Mouse (Mus musculus) stomach, embryonic 15.5 days (tissue): ENCODE data around the gene Ttc9b. TPM values are rescaled to one million over a fixed set of nuclear protein-coding genes. Genes with fewer than 3 reads are reported as not detected.
"Not testable (repeated sequence)": the region's sequence is repeated elsewhere in the genome, so short reads cannot be mapped to it uniquely, and the experiment has no call there.

Experiments
- ATAC-seq: fragments of 200-750 bp; cut with Nextera tagmentation; 2 replicates; pipeline ENCODE4 v1.8.0; 2017; ENCODE audit warnings: low read depth, moderate number of reproducible peaks, moderate TSS enrichment; ENCODE audit not compliant: insufficient read depth, low FRiP score
- H3K27ac ChIP-seq: fragments of 300-500 bp; sonication (generic); 2 replicates; pipeline ENCODE4 v1.5.1; 2015; ENCODE audit warnings: mild to moderate bottlenecking, inconsistent platforms
- H3K27me3 ChIP-seq: fragments of 300-500 bp; sonication (generic); replicated peaks from 2 replicates; pipeline ENCODE4 v1.6.1; 2015; ENCODE audit warnings: inconsistent platforms
- H3K36me3 ChIP-seq: fragments of 300-500 bp; sonication (generic); 2 replicates; pipeline ENCODE4 v1.6.1; 2015; ENCODE audit warnings: inconsistent platforms
- H3K4me1 ChIP-seq: fragments of 300-500 bp; sonication (generic); 2 replicates; pipeline ENCODE4 v1.6.1; 2015; ENCODE audit warnings: inconsistent platforms
- H3K4me2 ChIP-seq: fragments of 300-500 bp; sonication (generic); 2 replicates; pipeline ENCODE4 v1.6.1; 2015; ENCODE audit warnings: mild to moderate bottlenecking, inconsistent platforms
- H3K4me3 ChIP-seq: fragments of 300-500 bp; sonication (generic); replicated peaks from 2 replicates; pipeline ENCODE4 v1.5.1; 2015; ENCODE audit warnings: inconsistent platforms
- H3K9ac ChIP-seq: fragments of 300-500 bp; sonication (generic); 2 replicates; pipeline ENCODE4 v1.6.1; 2015; ENCODE audit warnings: inconsistent platforms
- H3K9me3 ChIP-seq: fragments of 300-500 bp; sonication (generic); 2 replicates; pipeline ENCODE4 v1.6.1; 2016; ENCODE audit warnings: inconsistent platforms
- WGBS: fragments of 180-500 bp; shearing (Covaris S2); methylation state at CpG from one replicate; pipeline ENCODE4 v1.1.7; 2015; 5-methylcytosine and 5-hydroxymethylcytosine counted together
- polyA plus RNA-seq: library from polyadenylated mRNA; unstranded; fragments of >200 nt; fragmentation: Nextera tagmentation; extraction: Ambion mirVana; gene quantifications from 2 replicates; pipeline ENCODE4 v1.2.1, GENCODE M21; 2015

Gene Ttc9b
- polyA plus RNA-seq, 1 experiment from 2014 or later = 1.8 TPM

GRCm38 (mm10) chr7:27613751-27614499 is 39.8 kb upstream of the Ttc9b start:
- Histone ChIP-seq H3K36me3 (peaks cover 33% of the 10 kb centered on the region), H3K4me3 (no peak overlapping the region), H3K9me3 (no peaks in the 10 kb centered on the region), H3K27me3 (no peaks in the 10 kb centered on the region), H3K4me1 (no peaks in the 10 kb centered on the region), H3K4me2 (no peak overlapping the region), H3K9ac (no peak overlapping the region), H3K27ac (no peak overlapping the region)
- no peak for ATAC-seq
- WGBS = 75% methylated on average over 8 of the region's 8 CpGs

- Histone ChIP-seq H3K4me1 (no peaks in the 10 kb centered on the region), H3K9me3 (no peaks in the 10 kb centered on the region), H3K36me3 (peaks cover 55% of the 10 kb centered on the region), H3K27ac (no peak overlapping the region), H3K4me2 (no peak overlapping the region), H3K4me3 (no peak overlapping the region), H3K27me3 (no peaks in the 10 kb centered on the region), H3K9ac (no peak overlapping the region)
- 74% methylated on average over 6 of the region's 6 CpGs for WGBS
- ATAC-seq = no peak
These were observed 32.7 kb upstream of the Ttc9b start for GRCm38 (mm10) chr7:27621028-27621427.

- H3K36me3 ChIP-seq = peaks cover 57% of the 10 kb centered on the region
- no peaks in the 10 kb centered on the region for H3K9me3 ChIP-seq
- no peak overlapping the region for H3K9ac ChIP-seq
- H3K4me1 ChIP-seq = no peaks in the 10 kb centered on the region
- 73% methylated on average over 1 of the region's 1 CpGs for WGBS
- ATAC-seq = no peak
- H3K4me3 ChIP-seq = no peak overlapping the region
- H3K27me3 ChIP-seq = no peaks in the 10 kb centered on the region
- no peak overlapping the region for H3K4me2 ChIP-seq
- no peak overlapping the region for H3K27ac ChIP-seq
These were observed 31.5 kb upstream of the Ttc9b start for GRCm38 (mm10) chr7:27622234-27622633.

- Histone ChIP-seq H3K4me1 (no peaks in the 10 kb centered on the region), H3K9me3 (no peaks in the 10 kb centered on the region), H3K27me3 (no peaks in the 10 kb centered on the region), H3K36me3 (peaks cover 58% of the 10 kb centered on the region), H3K4me2 (no peak overlapping the region), H3K4me3 (no peak overlapping the region), H3K27ac (no peak overlapping the region), H3K9ac (no peak overlapping the region)
- ATAC-seq = no peak
These were observed 28.7 kb upstream of the Ttc9b start for GRCm38 (mm10) chr7:27624967-27625366.

GRCm38 (mm10) chr7:27627707-27628106 is 26.0 kb upstream of the Ttc9b start:
- WGBS = 88% methylated on average over 7 of the region's 7 CpGs
- Histone ChIP-seq H3K27me3 (no peaks in the 10 kb centered on the region), H3K36me3 (peaks cover 62% of the 10 kb centered on the region), H3K9ac (no peak overlapping the region), H3K27ac (no peak overlapping the region), H3K4me1 (no peaks in the 10 kb centered on the region), H3K4me3 (no peak overlapping the region), H3K9me3 (no peaks in the 10 kb centered on the region), H3K4me2 (no peak overlapping the region)
- no peak for ATAC-seq

- no peak for ATAC-seq
- H3K4me3 ChIP-seq = no peak overlapping the region
- WGBS = 96% methylated on average over 6 of the region's 6 CpGs
- H3K27me3 ChIP-seq = no peaks in the 10 kb centered on the region
- H3K9me3 ChIP-seq = no peaks in the 10 kb centered on the region
- H3K9ac ChIP-seq = no peak overlapping the region
- no peak overlapping the region for H3K4me2 ChIP-seq
- peaks cover 63% of the 10 kb centered on the region for H3K36me3 ChIP-seq
- no peaks in the 10 kb centered on the region for H3K4me1 ChIP-seq
- no peak overlapping the region for H3K27ac ChIP-seq
These were observed 25.5 kb upstream of the Ttc9b start for GRCm38 (mm10) chr7:27628190-27628589.

- H3K9ac ChIP-seq, H3K4me1 ChIP-seq, H3K4me3 ChIP-seq, H3K27ac ChIP-seq, H3K27me3 ChIP-seq, H3K4me2 ChIP-seq, ATAC-seq, H3K9me3 ChIP-seq: not testable (repeated sequence)
- peaks cover 64% of the 10 kb centered on the region for H3K36me3 ChIP-seq
- 92% methylated on average over 7 of the region's 7 CpGs for WGBS
These were observed 24.9 kb upstream of the Ttc9b start for GRCm38 (mm10) chr7:27628816-27629215.

- ATAC-seq = no peak
- no peaks in the 10 kb centered on the region for H3K27me3 ChIP-seq
- 91% methylated on average over 4 of the region's 4 CpGs for WGBS
- H3K27ac ChIP-seq = no peak overlapping the region
- no peak overlapping the region for H3K9ac ChIP-seq
- H3K4me3 ChIP-seq = no peak overlapping the region
- no peak overlapping the region for H3K4me2 ChIP-seq
- no peaks in the 10 kb centered on the region for H3K9me3 ChIP-seq
- peaks cover 74% of the 10 kb centered on the region for H3K36me3 ChIP-seq
- no peaks in the 10 kb centered on the region for H3K4me1 ChIP-seq
These were observed 22.3 kb upstream of the Ttc9b start for GRCm38 (mm10) chr7:27631439-27631838.

- no peak for ATAC-seq
- peaks cover 66% of the 10 kb centered on the region for H3K36me3 ChIP-seq
- no peak overlapping the region for H3K4me3 ChIP-seq
- H3K9ac ChIP-seq = no peak overlapping the region
- no peak overlapping the region for H3K27ac ChIP-seq
- no peaks in the 10 kb centered on the region for H3K27me3 ChIP-seq
- no peak overlapping the region for H3K4me2 ChIP-seq
- no peaks in the 10 kb centered on the region for H3K9me3 ChIP-seq
- 96% methylated on average over 6 of the region's 6 CpGs for WGBS
- no peaks in the 10 kb centered on the region for H3K4me1 ChIP-seq
These were observed 20.5 kb upstream of the Ttc9b start for GRCm38 (mm10) chr7:27633166-27633565.

- no peak for ATAC-seq
- H3K9ac ChIP-seq = no peak overlapping the region
- WGBS = 96% methylated on average over 6 of the region's 6 CpGs
- H3K27me3 ChIP-seq = no peaks in the 10 kb centered on the region
- no peak overlapping the region for H3K27ac ChIP-seq
- H3K4me3 ChIP-seq = no peak overlapping the region
- H3K36me3 ChIP-seq = peaks cover 52% of the 10 kb centered on the region
- H3K4me2 ChIP-seq = no peak overlapping the region
- no peaks in the 10 kb centered on the region for H3K9me3 ChIP-seq
- H3K4me1 ChIP-seq = no peaks in the 10 kb centered on the region
These were observed 19.0 kb upstream of the Ttc9b start for GRCm38 (mm10) chr7:27634691-27635090.

GRCm38 (mm10) chr7:27635094-27635493 is 18.6 kb upstream of the Ttc9b start:
- peaks cover 52% of the 10 kb centered on the region for H3K36me3 ChIP-seq
- H3K4me3 ChIP-seq, H3K4me2 ChIP-seq, H3K4me1 ChIP-seq, H3K9me3 ChIP-seq, ATAC-seq, H3K27ac ChIP-seq, H3K27me3 ChIP-seq, H3K9ac ChIP-seq: not testable (repeated sequence)
- WGBS = 88% methylated on average over 2 of the region's 2 CpGs

- no peak overlapping the region for H3K27ac ChIP-seq
These were observed 9.2 kb upstream of the Ttc9b start for GRCm38 (mm10) chr7:27644471-27644870.

GRCm38 (mm10) chr7:27646516-27646915 is 7.2 kb upstream of the Ttc9b start:
- Histone ChIP-seq H3K27ac (no peak overlapping the region), H3K9ac (no peak overlapping the region), H3K4me3 (no peak overlapping the region), H3K4me2 (no peak overlapping the region), H3K4me1 (no peaks in the 10 kb centered on the region), H3K36me3 (no peaks in the 10 kb centered on the region), H3K9me3 (no peaks in the 10 kb centered on the region), H3K27me3 (peaks cover 3% of the 10 kb centered on the region; the same call in 1 of the 2 replicates)
- 79% methylated on average over 7 of the region's 7 CpGs for WGBS
- no peak for ATAC-seq

More at GRCm38 (mm10) chr7:27644471-27644870, 9.2 kb upstream of the Ttc9b start:
- H3K4me2 ChIP-seq = no peak overlapping the region
- no peaks in the 10 kb centered on the region for H3K36me3 ChIP-seq
- no peaks in the 10 kb centered on the region for H3K27me3 ChIP-seq
- no peak for ATAC-seq
- no peaks in the 10 kb centered on the region for H3K4me1 ChIP-seq
- H3K9me3 ChIP-seq = no peaks in the 10 kb centered on the region
- WGBS = 33% methylated on average over 1 of the region's 1 CpGs
- H3K4me3 ChIP-seq = no peak overlapping the region
- H3K9ac ChIP-seq = no peak overlapping the region
